Mouse (Mus musculus) effector memory CD4-positive, alpha-beta T cell, adult 7 months (primary cell): Measurements from ENCODE around the gene Gm21820. TPM values are rescaled to one million over a fixed set of nuclear protein-coding genes. Genes with fewer than 3 reads are reported as not detected.

Source experiments
- polyA plus RNA-seq: library from polyadenylated mRNA; unstranded; fragments of 100-300 nt; shearing (Covaris generic); gene quantifications from one replicate; pipeline ENCODE4 v1.2.1, GENCODE M21; 2017

Gene Gm21820
- 0.35 TPM for polyA plus RNA-seq

DNA sequence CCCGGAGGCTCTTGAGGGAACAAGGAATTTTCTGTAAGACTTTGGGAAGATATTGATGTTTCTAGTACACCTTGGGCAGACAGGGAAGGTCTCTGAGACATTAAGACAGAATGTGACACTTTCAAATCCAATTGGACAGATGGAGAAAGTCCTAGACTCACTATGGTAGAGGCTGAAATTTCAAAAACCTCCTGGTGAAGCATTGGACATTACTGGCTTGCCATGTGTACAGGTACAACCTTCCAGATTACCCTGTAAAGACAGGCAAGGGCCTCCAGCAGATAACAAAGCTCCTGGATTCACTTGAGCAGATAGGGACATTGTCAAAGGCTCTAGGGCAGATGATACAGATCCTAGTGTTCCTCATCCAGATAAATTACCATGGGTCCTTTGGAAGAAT is at the start of gene Gm21820:
Gm21820 (minus strand) TSS at position 101 of the 400 bp plus-strand sequence.

Other genes starting within 250 kb of the Gm21820 start
- not detected for gene Gm20918, start 205.5 kb downstream of the Gm21820 start, polyA plus RNA-seq